Mouse (Mus musculus): ENCODE data around the gene Klhdc7a.

- TF ChIP-seq POLR2A (IDR thresholded peaks at IDR 0.05; ENCODE audit: borderline replicate concordance, low read depth, low read length), result no peak
- TF ChIP-seq CTCF (IDR thresholded peaks at IDR 0.05; ENCODE audit: low read depth, low read length), result no peak
These were observed 3.4 kb downstream of the Klhdc7a start for GRCm38 (mm10) chr4:139964406-139964805.

Data from bone marrow macrophage, adult 2 months (primary cell).